ENCODE assay signal across 8 mouse cellular contexts in the genomic region with DNA sequence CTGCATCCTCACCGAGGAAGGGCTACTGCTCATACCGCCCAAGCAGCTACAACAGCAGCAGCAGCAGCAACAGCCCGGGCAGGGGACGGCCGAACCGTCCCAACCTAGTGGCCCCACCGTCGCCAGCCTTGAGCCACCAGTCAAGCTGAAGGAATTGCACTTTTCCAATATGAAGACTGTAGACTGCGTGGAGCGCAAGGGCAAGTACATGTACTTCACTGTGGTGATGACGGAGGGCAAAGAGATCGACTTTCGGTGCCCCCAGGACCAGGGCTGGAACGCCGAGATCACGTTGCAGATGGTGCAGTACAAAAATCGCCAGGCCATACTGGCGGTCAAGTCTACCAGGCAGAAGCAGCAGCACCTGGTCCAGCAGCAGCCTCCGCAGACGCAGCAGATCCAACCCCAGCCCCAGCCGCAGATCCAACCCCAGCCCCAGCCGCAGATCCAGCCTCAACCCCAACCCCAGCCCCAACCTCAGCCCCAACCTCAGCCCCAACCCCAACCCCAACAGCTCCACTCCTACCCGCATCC. TPM values are rescaled to one million over a fixed set of nuclear protein-coding genes. Genes with fewer than 3 reads are reported as not detected.
DNase-seq lines count a peak whose midpoint lies in the region; ATAC-seq and TF ChIP-seq lines count a peak whose summit lies in the region.

No protein-coding gene starts in this region.

- peak; percentile 19; the same call in 1 of the 2 replicates for ATAC-seq in heart, embryonic 12.5 days (ENCODE audit: insufficient number of reproducible peaks, low FRiP score)
- ATAC-seq in granulocyte monocyte progenitor cell, adult 5-6 weeks (replicated peaks; ENCODE audit: poor library complexity, severe bottlenecking): peak; percentile 3
- peak; percentile 61 for ATAC-seq in midbrain, postnatal 0 days (ENCODE audit: low FRiP score)

- H3ac ChIP-seq in C2C12 (ENCODE audit: control insufficient read depth, insufficient read length, low read depth): peak overlapping the region; percentile 91

- H3K79me3 ChIP-seq in C2C12 (ENCODE audit: low read depth): peaks cover 30% of the 10 kb centered on the region

- WGBS in heart, embryonic 12.5 days: under 1% methylated on average over 23 of the region's 23 CpGs
- WGBS in midbrain, postnatal 0 days: under 1% methylated on average over 23 of the region's 23 CpGs

- H3K9ac ChIP-seq in heart, embryonic 12.5 days: peak overlapping the region; percentile 91
- peak overlapping the region; percentile 83 for H3K9ac ChIP-seq in midbrain, postnatal 0 days (replicated peaks; ENCODE audit: low read length, poor library complexity, severe bottlenecking)

- DNase-seq in heart, adult 8-10 months (ENCODE audit: low spot score): no peak
- peak; percentile 15 for DNase-seq in liver
- DNase-seq in midbrain, postnatal 0 days (ENCODE audit: low spot score): no peak
- DNase-seq in embryo, embryonic 10.5 days (ENCODE audit: low spot score): no peak

- H3K27me3 ChIP-seq in heart, embryonic 12.5 days (replicated peaks): no peaks in the 10 kb centered on the region
- H3K27me3 ChIP-seq in C2C12 (ENCODE audit: control insufficient read depth, insufficient read depth, insufficient read length): no peaks in the 10 kb centered on the region
- H3K27me3 ChIP-seq in midbrain, postnatal 0 days (ENCODE audit: insufficient read depth, low read length): no peaks in the 10 kb centered on the region

- H3K9me3 ChIP-seq in heart, embryonic 12.5 days (replicated peaks): no peaks in the 10 kb centered on the region
- H3K9me3 ChIP-seq in midbrain, postnatal 0 days (ENCODE audit: low read length): no peaks in the 10 kb centered on the region

- H3K27ac ChIP-seq in heart, embryonic 12.5 days (ENCODE audit: poor library complexity, severe bottlenecking): peak overlapping the region; percentile 94
- H3K27ac ChIP-seq in bone marrow macrophage, adult 2 months (ENCODE audit: insufficient read depth, low read depth, low read length): no peak overlapping the region
- peak overlapping the region; percentile 84 for H3K27ac ChIP-seq in midbrain, postnatal 0 days (ENCODE audit: low read depth, low read length)

- TF ChIP-seq CTCF in C2C12 (IDR thresholded peaks at IDR 0.05; ENCODE audit: control insufficient read depth, insufficient read depth, insufficient read length): no peak
- no peak for TF ChIP-seq CTCF in bone marrow macrophage, adult 2 months (IDR thresholded peaks at IDR 0.05; ENCODE audit: low read depth, low read length)
- TF ChIP-seq CTCF in midbrain, postnatal 0 days (IDR thresholded peaks at IDR 0.05): no peak; the same call in 1 of the 2 replicates

- no peak for TF ChIP-seq POLR2A in bone marrow macrophage, adult 2 months (IDR thresholded peaks at IDR 0.05; ENCODE audit: borderline replicate concordance, low read depth, low read length)

- H3K4me3 ChIP-seq in heart, embryonic 12.5 days: peak overlapping the region; percentile 82
- H3K4me3 ChIP-seq in C2C12 (ENCODE audit: insufficient read depth, poor library complexity, severe bottlenecking): peak overlapping the region; percentile 94
- H3K4me3 ChIP-seq in bone marrow macrophage, adult 2 months (ENCODE audit: insufficient read depth, low read length): peak overlapping the region; percentile 64
- H3K4me3 ChIP-seq in midbrain, postnatal 0 days (ENCODE audit: low read depth, low read length): peak overlapping the region; percentile 86

- H3K4me2 ChIP-seq in heart, embryonic 12.5 days: peak overlapping the region; percentile 80
- peak overlapping the region; percentile 91 for H3K4me2 ChIP-seq in midbrain, postnatal 0 days (ENCODE audit: low read depth, low read length, poor library complexity, severe bottlenecking)

- H3K36me3 ChIP-seq in heart, embryonic 12.5 days: no peaks in the 10 kb centered on the region
- H3K36me3 ChIP-seq in C2C12 (ENCODE audit: control insufficient read depth, insufficient read depth): peaks cover 31% of the 10 kb centered on the region
- no peaks in the 10 kb centered on the region for H3K36me3 ChIP-seq in midbrain, postnatal 0 days (ENCODE audit: insufficient read depth, low read length)

- H3K79me2 ChIP-seq in C2C12 (ENCODE audit: control insufficient read depth, insufficient read depth): peaks cover 44% of the 10 kb centered on the region

- peaks cover 51% of the 10 kb centered on the region for H3K4me1 ChIP-seq in heart, embryonic 12.5 days (replicated peaks)
- peaks cover 11% of the 10 kb centered on the region for H3K4me1 ChIP-seq in bone marrow macrophage, adult 2 months (ENCODE audit: control insufficient read depth, insufficient read depth, low read length)
- H3K4me1 ChIP-seq in midbrain, postnatal 0 days (ENCODE audit: insufficient read depth, low read length): no peaks in the 10 kb centered on the region

TF ChIP-seq in C2C12, 6 proteins besides CTCF, POLR2A, EP300 and RAD21:
- TF ChIP-seq FOSL1 (IDR thresholded peaks at IDR 0.05; ENCODE audit: insufficient read depth, low read length, poor library complexity, severe bottlenecking): no peak
- no peak for TF ChIP-seq USF1 (IDR thresholded peaks at IDR 0.05; ENCODE audit: low read depth)
- no peak for TF ChIP-seq CEBPB (IDR thresholded peaks at IDR 0.05; ENCODE audit: low read depth)
- no peak for TF ChIP-seq MYOG (IDR thresholded peaks at IDR 0.05; ENCODE audit: control insufficient read depth, extremely low read depth, insufficient read length)
- no peak for TF ChIP-seq MAX (IDR thresholded peaks at IDR 0.05)
- no peak for TF ChIP-seq MYOD1 (IDR thresholded peaks at IDR 0.05; ENCODE audit: control insufficient read depth, insufficient read length, low read depth)
TF ChIP-seq in C2C12: peak in this region for 0.

RNA-seq across cellular contexts. Expression of gene Phlda1, which starts 0.9 kb away (rescaled TPM):
- polyA plus RNA-seq in heart, embryonic 12.5 days (2016; fragmentation: Nextera tagmentation; extraction: Ambion mirVana): 19.8 and 24.6 TPM in 2 replicates
- total RNA-seq in heart, adult 8-10 months (2022): 10 to 100 TPM; 10.5 to 18.1 (median 12.4) TPM
- 111 TPM for polyA plus RNA-seq in C2C12 (2012; fragmentation: generic; extraction: Trizol)
- 0.47 and 1.4 TPM in 2 replicates for polyA plus RNA-seq in bone marrow macrophage, adult 2 months (2012; ENCODE audit: insufficient read depth, insufficient read length, missing spikeins)
- total RNA-seq in granulocyte monocyte progenitor cell, adult 5-6 weeks (2014; fragmentation: Nextera tagmentation): 0.26 and 1.9 TPM in 2 replicates
- total RNA-seq in granulocyte monocyte progenitor cell, adult 5-6 weeks (2017): 1.1 and 1.2 TPM in 2 replicates
- 6.8 and 7.0 TPM in 2 replicates for total RNA-seq in midbrain, postnatal 0 days (2014; rRNA removed)
- 32.6 and 32.9 TPM in 2 replicates for polyA plus RNA-seq in midbrain, postnatal 0 days (2015; fragmentation: Nextera tagmentation; extraction: Ambion mirVana)

RNA-seq across cellular contexts. Expression of gene Nap1l1, which starts 34.0 kb away (rescaled TPM):
- polyA plus RNA-seq in heart, embryonic 12.5 days (2016; fragmentation: Nextera tagmentation; extraction: Ambion mirVana): 166 and 167 TPM in 2 replicates
- 10 to 100 TPM; 59.4 to 73.3 (median 66.5) TPM for total RNA-seq in heart, adult 8-10 months (2022)
- polyA plus RNA-seq in C2C12 (2012; fragmentation: generic; extraction: Trizol): 265 TPM
- polyA plus RNA-seq in bone marrow macrophage, adult 2 months (2012; ENCODE audit: insufficient read depth, insufficient read length, missing spikeins): 438 and 464 TPM in 2 replicates
- 583 and 666 TPM in 2 replicates for total RNA-seq in granulocyte monocyte progenitor cell, adult 5-6 weeks (2014; fragmentation: Nextera tagmentation)
- total RNA-seq in granulocyte monocyte progenitor cell, adult 5-6 weeks (2017): 670 and 682 TPM in 2 replicates
- total RNA-seq in midbrain, postnatal 0 days (2014; rRNA removed): 57.1 and 83.3 TPM in 2 replicates
- 160 and 171 TPM in 2 replicates for polyA plus RNA-seq in midbrain, postnatal 0 days (2015; fragmentation: Nextera tagmentation; extraction: Ambion mirVana)

Comparison
In these comparisons a context has a peak if more than half of its experiments do, and no peak if none do; other contexts are left out.
1. ATAC-seq: peak in every context shown above with its lines; median percentile 61 in midbrain, postnatal 0 days; 19 in heart, embryonic 12.5 days; 3 in granulocyte monocyte progenitor cell, adult 5-6 weeks.